Mouse (Mus musculus): ENCODE results near the gene Rhbdf2. TPM values are rescaled to one million over a fixed set of nuclear protein-coding genes. Genes with fewer than 3 reads are reported as not detected.

Gene Rhbdf2
- total and polyA plus RNA-seq, 2 experiments from 2014 or later, result 6.1 to 19.0 TPM

GRCm38 (mm10) chr11:116623281-116624124 is 3.3 kb downstream of the Rhbdf2 start:
- peak overlapping the region; percentile 85 for H3K4me2 ChIP-seq (ENCODE audit: low read depth, low read length)
- no peaks in the 10 kb centered on the region for H3K9me3 ChIP-seq (replicated peaks; ENCODE audit: control insufficient read depth, low read length)
- no peaks in the 10 kb centered on the region for H3K27me3 ChIP-seq (ENCODE audit: control insufficient read depth, insufficient read depth, low read length)
- H3K9ac ChIP-seq (replicated peaks; ENCODE audit: low read depth, low read length), result peak overlapping the region; percentile 77
- 9% methylated on average over 39 of the region's 40 CpGs for WGBS
- no peak for TF ChIP-seq EP300 (IDR thresholded peaks at IDR 0.05; ENCODE audit: low read depth)
- TF ChIP-seq CTCF (IDR thresholded peaks at IDR 0.05; ENCODE audit: low read depth), result no peak
- H3K27ac ChIP-seq (ENCODE audit: low read depth), result peak overlapping the region; percentile 60
- DNase-seq (ENCODE audit: low spot score), result no peak
- no peaks in the 10 kb centered on the region for H3K36me3 ChIP-seq (replicated peaks; ENCODE audit: control insufficient read depth, insufficient read depth, low read length)
- H3K4me1 ChIP-seq (ENCODE audit: control insufficient read depth, insufficient read depth), result peaks cover 50% of the 10 kb centered on the region
- ATAC-seq (ENCODE audit: insufficient read depth, low read depth), result peak; percentile 9
- H3K4me3 ChIP-seq (ENCODE audit: low read depth, low read length), result peak overlapping the region; percentile 71

DNA sequence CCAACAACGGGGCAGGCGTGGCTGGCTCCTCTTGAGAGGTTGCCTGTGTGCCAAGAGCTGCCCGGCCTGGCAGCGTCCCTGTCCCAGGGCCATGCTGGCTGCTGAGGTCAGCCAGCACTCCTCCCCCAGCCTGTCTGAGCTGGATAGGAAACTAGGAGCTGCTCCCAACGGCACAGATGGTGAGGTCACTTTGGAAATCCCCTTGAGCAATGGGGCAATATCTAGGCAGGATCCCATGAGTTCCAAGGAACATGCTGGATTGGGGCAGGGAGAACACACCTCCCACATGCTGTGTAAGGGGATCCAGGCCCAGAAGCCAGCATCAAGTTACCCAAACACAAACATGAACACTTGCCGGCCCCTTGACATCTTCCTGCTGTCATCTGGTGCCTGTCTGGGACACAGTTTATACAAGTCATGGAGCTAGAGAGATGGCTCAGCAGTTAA is 5.5 kb downstream of the Rhbdf2 start:
- no peak overlapping the region for H3K4me3 ChIP-seq (ENCODE audit: low read depth, low read length)
- 11% methylated on average over 6 of the region's 6 CpGs for WGBS
- H3K27me3 ChIP-seq (ENCODE audit: control insufficient read depth, insufficient read depth, low read length), result no peaks in the 10 kb centered on the region
- H3K27ac ChIP-seq (ENCODE audit: low read depth), result peak overlapping the region; percentile 91
- TF ChIP-seq EP300 (IDR thresholded peaks at IDR 0.05; ENCODE audit: low read depth) (peak; percentile 31; the same call in 1 of the 2 replicates), CTCF (IDR thresholded peaks at IDR 0.05; ENCODE audit: low read depth) (no peak)
- H3K9ac ChIP-seq (replicated peaks; ENCODE audit: low read depth, low read length), result no peak overlapping the region
- peak overlapping the region; percentile 30 for H3K4me2 ChIP-seq (ENCODE audit: low read depth, low read length)
- H3K4me1 ChIP-seq (ENCODE audit: control insufficient read depth, insufficient read depth), result peaks cover 66% of the 10 kb centered on the region
- DNase-seq (ENCODE audit: low spot score) (peak; percentile 89), ATAC-seq (ENCODE audit: insufficient read depth, low read depth) (peak; percentile 81)
- H3K36me3 ChIP-seq (replicated peaks; ENCODE audit: control insufficient read depth, insufficient read depth, low read length), result no peaks in the 10 kb centered on the region
- H3K9me3 ChIP-seq (replicated peaks; ENCODE audit: control insufficient read depth, low read length), result no peaks in the 10 kb centered on the region

DNA sequence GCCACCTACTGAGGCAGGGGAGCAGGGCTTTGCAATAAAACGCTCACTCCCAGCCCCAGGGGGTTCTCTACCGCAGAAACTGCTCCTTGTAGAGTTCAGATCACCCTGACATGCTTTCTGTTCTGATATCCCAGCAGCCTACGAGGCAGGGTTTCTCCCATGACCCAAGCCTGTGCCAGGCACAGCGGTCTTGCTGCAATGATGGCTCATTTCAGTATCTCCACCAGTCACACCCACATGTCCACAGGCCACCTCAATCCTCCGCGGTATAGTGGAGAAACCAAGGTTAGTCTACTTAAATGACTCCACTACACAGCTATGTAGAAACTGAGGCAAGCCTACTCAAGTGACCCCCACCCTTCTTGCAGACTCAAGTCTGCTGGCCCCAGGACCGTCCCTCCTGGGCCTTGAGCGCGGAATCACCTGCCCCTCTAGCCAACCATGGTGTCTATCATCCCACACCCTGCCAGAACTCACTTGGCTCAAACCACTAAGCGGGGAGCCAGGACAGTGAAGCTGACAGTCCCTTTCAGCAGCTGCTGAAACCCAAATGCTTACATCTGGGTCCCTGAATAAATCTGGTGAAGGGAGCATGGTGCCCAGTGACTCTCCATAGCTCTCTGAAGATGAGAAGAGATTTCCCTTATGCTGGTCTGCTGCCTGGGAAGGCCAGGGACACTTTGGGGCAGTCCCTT is 6.1 kb downstream of the Rhbdf2 start:
- 52% methylated on average over 10 of the region's 10 CpGs for WGBS
- Histone ChIP-seq H3K27me3 (ENCODE audit: control insufficient read depth, insufficient read depth, low read length) (no peaks in the 10 kb centered on the region), H3K4me1 (ENCODE audit: control insufficient read depth, insufficient read depth) (peaks cover 72% of the 10 kb centered on the region), H3K9me3 (replicated peaks; ENCODE audit: control insufficient read depth, low read length) (no peaks in the 10 kb centered on the region), H3K4me2 (ENCODE audit: low read depth, low read length) (peak overlapping the region; percentile 30), H3K27ac (ENCODE audit: low read depth) (peak overlapping the region; percentile 91), H3K36me3 (replicated peaks; ENCODE audit: control insufficient read depth, insufficient read depth, low read length) (no peaks in the 10 kb centered on the region), H3K4me3 (ENCODE audit: low read depth, low read length) (no peak overlapping the region), H3K9ac (replicated peaks; ENCODE audit: low read depth, low read length) (peak overlapping the region; percentile 23; the same call in 1 of the 2 replicates)
- DNase-seq (ENCODE audit: low spot score) (peak; percentile 51), ATAC-seq (ENCODE audit: insufficient read depth, low read depth) (peak; percentile 52)
- TF ChIP-seq EP300 (IDR thresholded peaks at IDR 0.05; ENCODE audit: low read depth), result no peak
- no peak for TF ChIP-seq CTCF (IDR thresholded peaks at IDR 0.05; ENCODE audit: low read depth)

DNA sequence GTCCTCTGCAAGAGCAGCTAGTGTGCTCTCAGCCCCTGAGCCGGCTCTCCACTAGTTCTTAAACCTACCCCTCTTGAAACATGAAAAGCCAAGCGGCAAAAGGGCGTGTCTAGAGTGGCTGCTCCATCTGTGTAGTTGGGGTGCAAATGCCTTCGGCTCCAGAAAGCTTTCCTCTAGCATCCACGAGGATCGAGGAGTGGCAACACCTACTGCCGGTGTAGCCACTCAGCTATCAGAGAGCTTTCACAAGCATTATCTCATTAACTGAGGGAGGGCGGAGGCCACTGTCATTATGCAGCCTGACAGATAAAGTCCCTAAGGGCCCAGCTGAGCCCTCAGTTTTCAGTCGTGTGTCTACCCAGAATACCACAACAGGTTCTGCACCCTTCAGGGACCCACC is 6.7 kb downstream of the Rhbdf2 start:
- Histone ChIP-seq H3K4me2 (ENCODE audit: low read depth, low read length) (0 out of 2 replicates have a peak overlapping the region, but pooled peaks have one; percentile 16), H3K36me3 (replicated peaks; ENCODE audit: control insufficient read depth, insufficient read depth, low read length) (no peaks in the 10 kb centered on the region), H3K27me3 (ENCODE audit: control insufficient read depth, insufficient read depth, low read length) (no peaks in the 10 kb centered on the region), H3K9ac (replicated peaks; ENCODE audit: low read depth, low read length) (peak overlapping the region; percentile 23; the same call in 1 of the 2 replicates), H3K9me3 (replicated peaks; ENCODE audit: control insufficient read depth, low read length) (no peaks in the 10 kb centered on the region), H3K4me1 (ENCODE audit: control insufficient read depth, insufficient read depth) (peaks cover 72% of the 10 kb centered on the region), H3K4me3 (ENCODE audit: low read depth, low read length) (no peak overlapping the region), H3K27ac (ENCODE audit: low read depth) (peak overlapping the region; percentile 91)
- DNase-seq (ENCODE audit: low spot score) (no peak), ATAC-seq (ENCODE audit: insufficient read depth, low read depth) (no peak)
- TF ChIP-seq CTCF (IDR thresholded peaks at IDR 0.05; ENCODE audit: low read depth), result no peak
- no peak for TF ChIP-seq EP300 (IDR thresholded peaks at IDR 0.05; ENCODE audit: low read depth)
- WGBS, result 24% methylated on average over 9 of the region's 9 CpGs

DNA sequence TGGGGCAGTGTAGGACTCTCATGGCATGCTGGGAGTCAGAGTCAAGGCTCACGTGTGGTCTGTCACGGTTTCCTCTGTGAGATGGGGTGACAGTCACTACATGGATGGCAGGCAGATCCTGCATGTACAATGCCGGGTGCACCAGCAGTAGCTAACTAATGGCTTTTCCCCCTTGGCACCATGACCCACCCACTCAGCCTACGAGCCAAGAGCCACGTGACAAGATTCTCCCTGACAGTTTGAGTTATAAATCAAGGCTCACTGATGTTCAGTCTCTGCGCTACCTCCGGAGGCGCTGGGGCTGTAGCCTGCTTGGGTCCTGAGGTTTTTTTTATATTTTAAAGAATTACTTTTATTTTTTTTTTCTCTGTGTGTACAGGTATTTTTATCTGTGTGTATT is 7.3 kb downstream of the Rhbdf2 start:
- Histone ChIP-seq H3K36me3 (replicated peaks; ENCODE audit: control insufficient read depth, insufficient read depth, low read length) (no peaks in the 10 kb centered on the region), H3K9me3 (replicated peaks; ENCODE audit: control insufficient read depth, low read length) (no peaks in the 10 kb centered on the region), H3K27me3 (ENCODE audit: control insufficient read depth, insufficient read depth, low read length) (no peaks in the 10 kb centered on the region), H3K4me1 (ENCODE audit: control insufficient read depth, insufficient read depth) (peaks cover 72% of the 10 kb centered on the region), H3K4me2 (ENCODE audit: low read depth, low read length) (no peak overlapping the region), H3K9ac (replicated peaks; ENCODE audit: low read depth, low read length) (no peak overlapping the region), H3K4me3 (ENCODE audit: low read depth, low read length) (no peak overlapping the region), H3K27ac (ENCODE audit: low read depth) (no peak overlapping the region)
- no peak for DNase-seq (ENCODE audit: low spot score)
- WGBS, result 84% methylated on average over 8 of the region's 8 CpGs
- no peak for ATAC-seq (ENCODE audit: insufficient read depth, low read depth)
- no peak for TF ChIP-seq CTCF (IDR thresholded peaks at IDR 0.05; ENCODE audit: low read depth)
- no peak for TF ChIP-seq EP300 (IDR thresholded peaks at IDR 0.05; ENCODE audit: low read depth)
